Mouse (Mus musculus): Measurements from ENCODE around the gene Ins2.

DNA sequence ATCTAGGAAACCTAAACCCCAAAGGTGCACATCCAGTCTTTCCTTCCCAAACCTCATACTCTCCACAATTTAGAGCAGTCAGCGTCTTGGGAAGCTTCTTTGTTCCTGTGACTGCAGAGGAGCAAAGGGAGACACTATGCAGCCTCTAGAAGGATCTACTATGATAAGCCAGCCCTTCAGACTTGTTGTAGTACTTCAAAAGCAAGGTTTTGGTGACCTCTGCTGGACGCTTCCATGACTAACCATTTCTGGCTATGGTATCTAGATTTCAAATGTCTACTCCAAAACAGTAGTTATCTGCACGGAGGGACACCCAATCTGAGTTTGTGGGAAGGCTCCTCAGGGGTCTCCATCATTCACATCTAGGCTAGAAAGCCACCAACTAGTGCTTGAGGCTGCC lies 67.5 kb downstream of the Ins2 start:
- no peak for TF ChIP-seq CTCF (IDR thresholded peaks at IDR 0.05; ENCODE audit: control insufficient read depth, insufficient read depth, insufficient replicate concordance, low read depth, low read length)
- TF ChIP-seq POLR2A (IDR thresholded peaks at IDR 0.05; ENCODE audit: control insufficient read depth, low read depth, low read length): no peak
